Mouse (Mus musculus): Measurements from ENCODE around the gene Fam102a.

DNA sequence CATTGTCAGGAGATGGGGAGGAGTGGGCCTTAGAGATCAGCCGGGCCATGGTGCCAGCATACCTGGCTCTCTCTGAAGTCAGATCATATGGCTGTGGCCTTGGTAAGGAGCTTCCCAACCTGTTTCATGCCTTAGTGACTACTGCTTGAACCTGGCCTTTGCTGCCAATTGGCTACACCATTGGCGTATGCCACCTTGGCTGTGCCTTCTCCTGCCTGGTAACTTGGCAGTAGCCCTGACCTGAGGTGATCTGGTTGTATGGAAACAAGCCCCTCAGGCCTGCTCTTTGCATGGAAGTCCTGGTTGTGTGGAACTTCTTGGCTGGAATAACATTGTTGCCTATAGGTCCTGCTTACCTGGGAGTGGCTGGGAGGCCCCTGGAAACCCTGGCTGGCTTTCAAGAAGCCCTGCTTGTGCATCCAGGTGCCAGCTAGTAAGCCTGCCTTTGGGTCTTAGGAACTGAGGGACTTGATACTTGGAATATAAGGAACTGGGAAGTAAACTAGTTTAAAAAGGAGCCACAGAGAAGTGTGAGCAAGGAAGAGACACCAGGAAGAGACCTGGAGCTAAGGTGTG, 6.3 kb downstream of the Fam102a start:
- TF ChIP-seq CTCF (IDR thresholded peaks at IDR 0.05; ENCODE audit: low read depth, low read length) = no peak
- TF ChIP-seq TAL1 (conservative IDR thresholded peaks at IDR 0.05; ENCODE audit: low read depth, low read length) = no peak
- no peak for TF ChIP-seq GATA1 (IDR thresholded peaks at IDR 0.05; ENCODE audit: borderline replicate concordance, low read length)
- TF ChIP-seq POLR2AphosphoS5 (IDR thresholded peaks at IDR 0.05; ENCODE audit: insufficient replicate concordance, low read depth, low read length) = no peak
- no peak for TF ChIP-seq GATA2 (IDR thresholded peaks at IDR 0.05; ENCODE audit: borderline replicate concordance, low read depth, low read length)

Measured in G1E (cell line).